Mouse (Mus musculus): ENCODE results near the gene Fgf5.

Fgf5 gene

DNA sequence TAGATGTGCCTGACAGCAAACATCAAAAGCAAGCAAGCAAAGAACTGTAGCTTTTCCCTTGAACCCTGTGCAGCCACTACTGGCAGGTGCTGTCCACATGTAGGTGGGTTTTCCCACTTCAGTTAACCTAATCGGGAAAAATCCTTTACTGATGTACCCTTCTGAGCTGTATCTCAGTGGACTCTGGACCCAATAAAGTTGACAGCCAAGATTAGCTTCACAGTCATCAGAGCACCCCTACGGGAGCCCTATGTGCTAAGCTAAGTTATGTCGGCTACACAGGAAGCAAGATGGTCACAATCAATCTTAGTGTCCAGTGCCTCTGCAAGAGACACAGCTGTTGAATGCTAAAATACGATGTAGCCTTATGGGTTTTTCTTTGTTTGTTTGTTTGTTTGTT lies 46.1 kb downstream of the Fgf5 start:
- DNase-seq (ENCODE audit: low read depth, low spot score): no peak

DNA sequence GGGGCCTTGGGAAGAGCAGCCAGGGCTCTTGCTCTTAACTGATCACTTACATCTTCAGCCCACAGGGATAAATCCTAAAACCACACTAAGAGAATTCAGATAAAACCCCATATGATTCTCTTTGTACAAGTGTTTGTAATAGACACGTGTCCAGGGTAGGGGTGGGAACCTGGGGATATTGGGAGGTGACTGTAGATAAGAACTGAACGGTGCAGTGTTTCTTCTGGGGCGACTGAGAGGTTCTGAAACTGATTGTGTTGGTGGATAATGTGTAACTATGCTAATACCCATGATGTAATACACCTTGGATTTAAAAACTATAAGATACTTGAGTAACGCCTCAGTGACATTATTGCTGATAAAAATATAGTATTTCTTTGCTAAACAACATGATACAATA lies 51.7 kb downstream of the Fgf5 start:
- DNase-seq (ENCODE audit: low read depth, low spot score): no peak

DNA sequence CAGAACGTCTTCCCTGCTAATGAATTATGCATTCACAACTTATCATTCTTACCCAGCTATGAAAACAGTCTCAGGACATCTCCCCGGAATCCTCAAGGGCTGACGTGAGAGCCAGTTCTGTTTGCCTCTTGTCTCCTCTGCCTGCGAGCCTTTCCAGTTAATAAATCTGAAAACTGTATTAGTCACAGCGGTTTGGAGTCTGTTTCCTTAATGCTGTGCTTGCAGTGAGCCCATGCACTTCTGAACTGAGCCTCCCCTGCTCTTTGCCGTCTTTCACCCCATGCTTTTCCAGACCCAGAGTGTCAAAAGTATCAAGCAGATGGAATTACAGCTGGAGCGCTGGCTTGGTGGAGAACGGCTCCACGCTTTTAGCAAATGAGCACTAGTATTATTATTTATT lies 52.5 kb downstream of the Fgf5 start:
- no peak for DNase-seq (ENCODE audit: low read depth, low spot score)

DNA sequence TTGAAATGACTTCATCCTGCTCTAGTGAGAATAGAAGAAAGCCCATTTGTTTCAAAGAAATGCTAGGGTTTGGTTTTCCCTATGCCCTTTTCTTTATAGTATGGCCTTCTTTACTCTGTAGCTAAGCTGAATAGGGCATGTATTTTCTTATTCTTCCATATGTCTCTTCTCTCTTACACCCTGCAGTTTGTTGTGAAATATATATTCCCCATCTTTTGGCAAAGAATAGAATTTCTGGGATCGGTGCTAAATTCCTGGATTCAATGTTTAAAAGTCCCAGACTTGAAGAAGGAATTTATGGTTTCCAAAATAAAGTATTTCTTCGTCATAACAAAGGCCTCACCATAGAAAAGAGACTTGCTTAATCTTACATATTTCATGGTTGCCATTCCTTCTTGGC lies 72.6 kb downstream of the Fgf5 start:
- no peak for DNase-seq (ENCODE audit: low read depth, low spot score)

Measured in brain, adult 2 months (tissue).